Mouse (Mus musculus): ENCODE measurements around the gene Cab39.
A peak's percentile ranks its signal among the peaks of the same experiment; 100 is the strongest.
"Not testable (repeated sequence)": the region's sequence is repeated elsewhere in the genome, so short reads cannot be mapped to it uniquely, and the experiment has no call there.

Gene Cab39

DNA sequence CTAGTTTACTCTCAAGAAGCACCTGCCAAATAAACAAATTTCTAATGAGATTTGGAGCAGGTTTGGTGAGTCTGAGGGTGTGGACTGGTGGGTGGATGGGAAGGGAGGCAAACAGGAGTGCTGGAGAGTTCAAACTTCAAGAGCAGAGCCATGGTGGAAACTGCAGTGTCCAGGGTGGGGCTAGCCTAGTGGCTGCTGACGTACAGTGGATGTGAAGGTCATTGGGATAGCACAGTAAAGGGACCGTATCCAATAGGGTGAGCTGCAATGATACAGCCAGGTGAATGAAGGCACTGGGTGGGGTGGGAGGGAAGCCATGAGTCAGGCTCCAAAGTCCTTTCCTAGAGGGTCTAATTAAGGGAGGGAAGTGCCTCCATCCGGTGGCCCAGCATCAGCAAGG lies 2.7 kb upstream of the Cab39 start:
- no peak for DNase-seq (ENCODE audit: low spot score in 2 of 2)

DNA sequence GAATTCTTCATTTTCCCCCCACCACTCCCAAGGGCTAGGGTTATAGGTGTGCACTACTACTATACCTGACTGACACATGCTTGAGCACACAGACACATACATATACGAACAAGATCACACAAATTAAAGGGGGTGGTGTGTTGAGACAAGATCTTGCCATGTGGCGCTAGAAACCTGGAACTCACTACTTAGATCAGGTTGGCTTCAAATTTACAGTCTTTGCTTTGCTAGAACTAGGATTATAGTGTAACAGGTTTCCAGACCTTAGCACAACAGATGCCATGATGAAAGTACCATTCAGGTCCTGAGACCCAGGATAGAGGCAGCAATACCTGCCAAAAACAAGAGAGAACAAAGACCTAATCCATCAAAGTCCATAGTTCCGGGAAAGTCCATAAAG lies 1.8 kb upstream of the Cab39 start:
- no peak for DNase-seq (ENCODE audit: low spot score in 2 of 2)

DNA sequence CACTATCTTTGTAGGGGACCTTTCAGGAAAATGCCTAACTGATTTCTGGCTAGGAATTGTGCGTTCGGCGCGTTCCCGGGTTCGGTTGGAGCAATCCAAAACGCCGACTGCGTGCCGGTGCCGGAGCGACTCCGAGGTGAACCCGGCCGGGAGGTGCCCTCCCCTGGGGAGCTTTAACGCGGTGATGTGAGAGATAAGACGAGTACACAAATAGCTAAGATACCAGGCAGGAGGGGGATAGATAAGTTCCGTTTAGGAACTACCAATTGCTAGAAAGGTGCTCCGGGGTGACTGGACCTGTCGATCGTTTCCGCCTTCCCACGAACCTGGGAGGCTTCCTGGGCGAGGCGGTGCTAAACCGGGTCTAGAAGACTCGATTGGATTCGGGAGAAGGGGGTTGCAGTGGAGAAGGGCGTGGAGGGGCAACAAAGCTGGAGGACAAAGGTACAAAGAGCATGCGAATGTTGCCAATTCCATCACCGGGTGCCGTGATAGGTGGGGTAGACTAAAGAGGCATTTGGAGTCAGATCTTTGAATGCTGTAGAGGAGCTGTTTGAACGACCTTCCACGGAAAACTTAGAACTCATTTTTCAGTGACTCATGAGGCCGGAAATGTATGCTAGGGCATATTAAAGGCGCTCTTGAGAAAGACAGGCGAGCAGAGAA lies 998 bp downstream of the Cab39 start:
- peak; percentile 27 to 34 for DNase-seq (ENCODE audit: low spot score in 2 of 2)

DNA sequence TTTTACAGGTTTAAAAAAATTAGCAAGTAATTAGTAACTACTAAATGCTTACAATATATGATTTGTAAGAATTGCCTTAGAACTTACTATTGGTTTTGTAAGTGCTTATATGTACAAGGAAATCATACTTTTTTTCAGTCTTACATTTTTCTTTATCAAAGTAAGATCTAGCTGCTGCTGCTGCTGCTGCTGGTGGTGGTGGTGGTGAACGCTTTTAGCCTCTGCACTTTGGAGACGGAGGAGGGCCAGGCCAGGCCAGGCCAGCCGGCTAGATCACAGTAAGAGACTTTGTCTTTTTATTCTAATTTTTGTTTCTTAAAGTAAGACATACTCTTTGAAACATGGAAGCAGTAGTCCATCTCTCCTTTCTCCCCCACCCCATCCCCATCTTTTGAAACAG lies 2.0 kb downstream of the Cab39 start:
- DNase-seq (ENCODE audit: low spot score in 2 of 2): no peak

DNA sequence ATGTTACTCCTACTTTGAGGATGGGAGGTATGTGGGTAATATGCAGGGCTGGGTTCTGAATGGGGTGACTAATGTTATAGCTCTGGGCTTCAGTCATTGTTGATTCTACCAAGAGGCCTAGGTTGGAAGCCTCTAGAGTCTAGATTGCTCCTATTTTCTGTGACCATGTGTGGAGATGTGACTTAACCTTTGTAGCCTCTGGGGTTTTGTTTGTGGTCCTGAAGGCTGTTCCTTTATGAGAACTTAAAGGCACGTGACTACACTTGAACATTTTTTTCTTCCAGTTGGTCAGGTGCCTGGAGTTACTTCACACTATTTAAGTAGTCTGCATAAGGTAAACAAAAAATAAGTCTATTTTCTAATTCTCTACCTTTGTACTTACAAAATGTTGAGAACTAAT lies 6.5 kb downstream of the Cab39 start:
- no peak for DNase-seq (ENCODE audit: low spot score in 2 of 2)

DNA sequence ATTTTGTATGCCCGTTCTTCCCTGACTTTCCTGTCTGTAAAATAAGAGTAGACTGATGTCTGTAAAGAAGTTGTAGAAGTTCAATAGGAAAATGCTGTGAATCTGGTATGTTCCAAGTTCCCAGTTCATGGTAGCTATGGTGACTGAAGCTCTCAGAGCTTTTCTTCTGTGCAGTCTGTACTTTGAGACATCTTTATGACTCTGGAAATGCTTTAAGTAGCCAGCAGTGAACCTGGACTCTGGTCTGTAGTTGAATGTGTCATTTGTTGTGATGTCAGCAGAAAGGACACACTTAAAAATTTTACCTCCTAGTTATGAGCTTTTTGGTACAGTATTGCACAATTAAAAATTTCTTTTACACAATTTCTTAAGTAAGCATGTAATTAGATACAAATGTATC lies 9.3 kb downstream of the Cab39 start:
- no peak for DNase-seq (ENCODE audit: low spot score in 2 of 2)

DNA sequence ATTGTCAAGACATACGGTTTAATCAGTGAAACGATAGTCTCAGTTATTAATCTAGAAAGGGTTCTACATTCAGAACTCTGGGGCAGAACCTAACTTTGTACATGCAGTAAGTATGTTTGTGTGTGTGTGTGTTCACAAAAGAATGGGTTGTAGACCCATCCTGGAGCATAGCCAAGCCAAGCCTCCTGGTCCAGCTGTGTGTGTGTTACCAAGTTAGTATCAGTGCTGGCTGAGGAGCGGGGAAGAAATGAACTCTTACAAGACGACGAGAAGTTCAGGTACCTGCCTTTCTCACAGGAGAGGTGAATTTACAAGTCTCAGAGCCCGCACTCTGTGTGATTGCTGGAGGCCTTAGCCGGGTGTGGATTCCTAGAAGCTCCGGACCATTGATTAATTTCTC lies 11.3 kb downstream of the Cab39 start:
- DNase-seq (ENCODE audit: low spot score in 2 of 2): no peak

DNA sequence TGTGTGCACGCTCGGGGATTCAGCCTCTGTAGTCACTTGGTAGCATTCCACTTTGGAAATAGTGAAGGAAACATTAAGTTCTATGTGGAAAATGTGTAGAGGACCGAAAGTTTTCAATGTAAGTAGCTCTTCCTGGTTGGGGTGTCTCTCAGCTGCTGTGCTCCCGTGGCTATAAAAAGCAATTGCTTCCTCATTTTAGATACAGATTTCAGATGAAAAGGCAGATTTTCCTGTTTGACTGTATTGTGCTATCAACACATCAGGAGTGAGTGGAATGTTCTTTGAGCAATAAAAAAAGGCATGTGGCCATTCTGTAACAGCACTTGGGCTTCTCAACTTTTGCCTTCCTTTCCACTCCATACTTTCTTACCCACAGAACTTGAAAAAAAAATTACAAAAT lies 16.0 kb downstream of the Cab39 start:
- no peak for DNase-seq (ENCODE audit: low spot score in 2 of 2)

DNA sequence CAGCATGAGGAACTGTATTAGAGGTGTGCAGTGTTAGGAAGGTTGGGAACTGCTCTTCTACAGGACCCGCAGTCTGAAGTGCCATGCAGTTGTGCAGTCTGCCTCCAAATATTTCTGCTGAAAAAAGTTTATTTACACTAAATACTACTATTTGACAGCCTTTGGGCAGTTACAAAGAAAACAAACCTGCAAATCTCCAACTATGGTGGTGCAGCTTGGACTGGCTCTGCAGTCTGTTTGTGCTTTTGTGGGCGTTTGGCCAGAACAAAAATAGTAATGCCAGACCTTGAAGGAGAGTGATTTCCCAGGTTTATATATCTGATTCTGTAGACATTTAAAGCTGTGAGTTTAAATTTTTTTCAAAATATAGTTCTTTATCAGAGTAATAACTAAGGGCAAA lies 17.1 kb downstream of the Cab39 start:
- no peak for DNase-seq (ENCODE audit: low spot score in 2 of 2)

DNA sequence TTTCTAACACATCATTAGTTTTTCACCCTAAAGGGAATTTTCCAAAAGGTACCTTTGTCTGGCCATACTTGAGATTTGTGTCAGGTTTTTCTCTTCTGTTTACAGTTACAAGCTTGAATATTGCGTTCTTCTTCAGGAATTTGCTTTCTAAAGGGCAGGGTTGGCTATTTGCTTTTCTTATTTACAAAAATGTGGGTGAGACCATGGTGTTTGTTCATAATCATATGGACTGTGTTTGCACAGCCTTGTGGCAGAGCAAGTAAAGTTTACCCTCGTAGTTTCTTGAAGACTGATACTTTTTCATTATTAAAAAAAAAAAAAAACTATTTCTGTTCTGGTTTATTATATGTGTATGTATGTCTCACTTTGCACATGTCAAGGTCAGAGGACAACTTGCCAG lies 17.5 kb downstream of the Cab39 start:
- DNase-seq (ENCODE audit: low spot score in 2 of 2): no peak

DNA sequence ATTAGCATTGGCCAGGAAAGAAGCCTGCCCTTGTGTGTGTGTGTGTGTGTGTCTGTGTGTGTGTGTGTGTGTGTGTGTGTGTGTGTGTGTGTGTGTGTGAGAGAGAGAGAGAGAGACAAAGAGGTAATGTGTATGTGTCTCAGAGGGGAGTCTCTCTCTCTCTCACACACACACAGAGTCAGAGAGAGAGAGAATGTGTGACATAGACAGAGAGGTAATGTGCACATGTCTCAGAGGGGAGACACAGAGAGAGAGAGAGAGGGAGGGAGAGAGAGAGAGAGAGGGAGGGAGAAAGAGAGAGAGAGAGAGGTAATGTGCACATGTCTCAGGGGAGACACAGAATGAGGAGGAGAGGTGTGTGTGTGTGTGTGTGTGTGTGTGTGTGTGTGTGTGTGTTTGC lies 21.0 kb downstream of the Cab39 start:
- DNase-seq (ENCODE audit: low spot score in 2 of 2): not testable (repeated sequence)

DNA sequence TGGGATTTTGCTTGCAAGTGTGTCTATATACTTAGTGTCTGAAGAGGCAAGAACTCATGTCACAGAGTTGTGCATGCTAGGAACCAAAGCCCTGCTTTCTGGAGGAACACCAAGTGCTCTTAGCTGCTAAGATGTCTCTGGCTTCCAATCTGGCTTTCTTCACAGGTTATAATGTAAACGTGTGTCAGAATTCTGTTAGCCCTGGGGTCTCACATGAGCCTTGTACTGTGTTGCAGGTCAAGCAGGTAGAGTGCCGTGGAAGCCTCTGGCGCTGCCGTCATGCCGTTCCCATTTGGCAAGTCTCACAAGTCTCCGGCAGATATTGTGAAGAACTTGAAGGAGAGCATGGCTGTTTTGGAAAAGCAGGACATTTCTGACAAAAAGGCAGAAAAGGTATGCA lies 24.9 kb downstream of the Cab39 start:
- DNase-seq (ENCODE audit: low spot score in 2 of 2): no peak

DNA sequence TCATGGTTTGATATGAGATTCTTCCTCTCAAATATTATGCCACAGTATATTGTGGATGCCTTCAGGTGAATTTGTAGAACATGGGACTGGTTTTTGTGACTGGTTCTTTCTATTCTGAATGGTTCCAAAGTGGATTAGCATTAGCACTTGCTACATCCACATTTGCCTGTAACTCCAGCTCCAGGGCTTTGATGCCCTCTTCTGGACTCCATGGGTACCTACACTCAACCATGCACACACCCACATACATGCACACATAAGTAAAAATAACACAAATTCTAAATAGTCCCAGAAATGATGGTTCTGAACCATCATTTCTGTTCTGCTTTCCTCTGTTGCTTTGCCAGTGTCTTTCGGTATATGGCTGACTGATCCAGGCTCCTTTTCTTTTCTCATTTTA lies 26.5 kb downstream of the Cab39 start:
- no peak for DNase-seq (ENCODE audit: low spot score in 2 of 2)

DNA sequence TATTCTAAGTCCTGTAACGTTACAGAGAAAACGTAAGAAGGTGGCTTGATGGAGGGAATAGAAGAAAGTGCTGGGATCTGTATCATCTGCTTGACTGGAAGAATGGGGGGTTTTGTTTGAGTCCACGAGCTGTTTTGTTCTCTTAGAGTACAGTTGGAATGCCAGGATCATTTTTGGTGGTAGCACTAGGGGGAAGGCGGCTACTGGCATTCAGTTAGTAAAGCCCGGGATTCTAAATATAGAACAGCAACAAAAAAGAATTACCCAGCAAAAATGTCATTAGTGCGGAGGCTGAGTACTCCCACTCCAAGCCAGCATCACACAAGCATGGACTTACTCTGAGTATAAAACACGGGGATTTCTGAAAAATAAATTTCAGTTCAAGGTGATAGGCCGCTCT lies 29.0 kb downstream of the Cab39 start:
- no peak for DNase-seq (ENCODE audit: low spot score in 2 of 2)

DNA sequence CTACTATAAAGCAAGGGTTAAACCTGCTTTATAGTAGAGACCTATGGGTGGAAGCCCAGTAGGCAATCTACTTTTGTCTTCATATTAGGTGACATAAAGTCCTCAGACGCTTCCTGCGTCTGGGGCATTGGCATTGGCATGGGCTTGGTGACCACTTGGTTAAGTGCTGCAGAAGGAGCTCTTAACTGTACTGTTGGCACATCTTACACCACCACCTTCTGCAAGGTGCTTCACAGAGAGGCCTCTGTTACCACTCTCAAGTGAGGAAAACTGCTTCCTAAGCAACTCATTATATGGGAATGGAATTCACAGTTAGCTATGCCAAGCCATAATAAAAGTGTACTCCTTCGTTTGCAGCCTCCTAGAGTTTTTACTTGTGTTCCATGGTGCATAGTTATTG lies 31.7 kb downstream of the Cab39 start:
- no peak for DNase-seq (ENCODE audit: low spot score in 2 of 2)

DNA sequence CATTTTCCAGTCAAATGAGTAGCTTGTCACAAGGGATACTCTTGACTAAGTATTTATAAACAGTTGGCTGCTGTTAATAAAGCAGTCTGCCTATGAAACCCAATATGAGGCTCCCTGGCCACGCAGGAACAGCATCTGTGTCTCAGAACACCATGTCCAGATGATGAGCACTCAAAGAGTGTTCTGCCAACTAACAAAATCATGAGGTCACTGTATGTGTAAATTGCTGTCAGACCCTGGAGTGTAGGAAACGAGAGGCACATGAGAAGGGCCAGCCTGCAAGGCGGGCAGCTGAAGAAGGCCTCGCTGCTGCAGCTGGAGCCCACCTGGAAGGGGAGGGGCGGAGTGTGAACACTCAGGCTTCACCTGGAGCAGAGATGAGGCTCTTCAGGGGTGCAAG lies 33.9 kb downstream of the Cab39 start:
- no peak for DNase-seq (ENCODE audit: low spot score in 2 of 2)

DNA sequence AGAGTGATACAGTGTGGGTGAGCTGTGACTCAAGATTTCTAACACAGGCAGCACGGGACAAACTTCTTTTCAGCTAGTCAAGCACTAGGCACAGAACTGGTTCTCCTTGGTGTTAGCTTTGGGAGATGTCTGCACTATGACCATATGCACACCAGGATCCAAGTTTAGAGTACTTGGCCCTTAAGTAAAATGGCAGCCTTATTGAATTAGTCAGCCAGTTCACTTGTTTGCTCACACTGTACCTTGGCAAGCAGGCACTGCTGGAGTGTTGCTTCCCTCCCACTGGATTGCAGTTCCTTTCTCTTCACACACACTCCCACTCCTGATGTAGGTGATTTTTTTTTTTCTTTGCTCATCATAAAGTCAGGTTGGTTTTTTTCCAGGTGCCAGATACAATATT lies 35.8 kb downstream of the Cab39 start:
- DNase-seq (ENCODE audit: low spot score in 2 of 2): no peak

DNA sequence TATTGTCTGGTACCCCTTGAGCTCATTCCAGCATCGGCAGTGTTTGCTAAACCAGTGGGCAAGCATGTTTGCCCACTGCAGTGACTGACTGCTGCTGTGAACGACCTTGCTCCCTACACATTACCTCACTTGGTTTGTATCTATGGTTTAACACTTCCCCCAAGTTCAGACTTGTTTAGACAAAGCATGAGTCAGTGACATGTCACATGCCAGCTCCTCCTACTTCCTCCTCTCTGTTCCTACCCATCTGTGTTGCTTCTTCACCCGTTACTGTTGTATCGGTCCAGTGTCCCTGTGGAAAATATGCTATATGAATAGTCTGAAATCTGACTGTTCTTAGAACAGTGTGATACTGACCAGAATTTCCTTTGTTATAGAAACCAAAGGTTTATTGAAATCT lies 44.8 kb downstream of the Cab39 start:
- DNase-seq (ENCODE audit: low spot score in 2 of 2): no peak

DNA sequence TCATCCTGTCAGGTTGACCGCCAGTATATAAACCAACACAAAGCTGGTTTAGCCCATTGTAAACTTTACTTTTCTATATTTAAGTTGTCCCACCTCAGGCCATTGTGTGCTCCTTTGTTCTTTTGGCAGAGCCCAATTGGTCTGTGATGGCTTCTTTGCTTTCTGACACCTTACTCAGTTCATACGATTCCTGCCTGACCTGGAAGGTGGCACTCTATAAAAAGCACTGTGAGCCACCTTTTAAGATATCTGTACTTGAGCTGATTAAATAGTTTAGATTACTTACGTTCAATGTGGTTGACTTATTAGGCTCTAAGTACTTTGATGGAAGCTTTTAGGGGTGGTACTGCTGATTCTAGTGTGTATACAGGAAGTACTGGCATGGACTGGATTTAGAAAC lies 46.1 kb downstream of the Cab39 start:
- DNase-seq (ENCODE audit: low spot score in 2 of 2): no peak

DNA sequence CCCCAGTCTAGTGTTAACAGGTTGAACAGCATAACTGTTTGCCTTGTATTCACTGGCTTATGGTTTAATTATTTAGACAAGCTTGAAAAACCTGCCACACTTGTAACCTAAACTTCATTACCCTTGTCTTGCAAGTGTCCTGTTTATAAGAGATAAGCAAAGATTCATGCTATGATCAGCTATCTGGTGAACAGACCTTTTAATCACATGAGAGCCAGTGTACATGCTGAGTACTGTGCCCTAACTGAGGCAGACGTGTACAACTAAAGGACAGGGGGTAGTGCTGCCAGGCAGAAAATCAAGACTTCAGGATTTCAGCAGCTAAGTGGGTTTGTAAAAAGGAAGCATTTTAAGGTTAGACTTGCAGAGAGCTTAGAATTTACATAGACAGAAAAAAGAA lies 46.5 kb downstream of the Cab39 start:
- DNase-seq (ENCODE audit: low spot score in 2 of 2): no peak

DNA sequence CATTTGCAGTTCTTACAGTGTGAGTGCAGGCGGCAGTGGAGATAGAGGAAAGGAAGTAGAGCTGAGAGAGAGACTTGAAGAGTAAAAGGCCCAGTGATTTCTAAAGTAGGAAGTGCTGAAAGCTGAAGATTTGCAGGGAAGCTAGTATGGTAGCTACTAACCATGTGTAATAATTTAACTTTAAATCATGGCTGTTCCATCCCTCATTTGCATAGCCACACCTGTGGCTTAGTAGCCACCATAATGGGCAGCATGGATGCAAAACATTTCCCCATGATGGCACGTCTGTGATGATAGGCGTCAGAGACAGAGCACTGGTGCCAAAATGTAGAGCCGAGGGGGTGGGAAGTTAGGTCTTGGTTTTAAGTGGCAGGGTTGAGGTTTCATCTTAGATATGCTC lies 47.2 kb downstream of the Cab39 start:
- DNase-seq (ENCODE audit: low spot score in 2 of 2): no peak

DNA sequence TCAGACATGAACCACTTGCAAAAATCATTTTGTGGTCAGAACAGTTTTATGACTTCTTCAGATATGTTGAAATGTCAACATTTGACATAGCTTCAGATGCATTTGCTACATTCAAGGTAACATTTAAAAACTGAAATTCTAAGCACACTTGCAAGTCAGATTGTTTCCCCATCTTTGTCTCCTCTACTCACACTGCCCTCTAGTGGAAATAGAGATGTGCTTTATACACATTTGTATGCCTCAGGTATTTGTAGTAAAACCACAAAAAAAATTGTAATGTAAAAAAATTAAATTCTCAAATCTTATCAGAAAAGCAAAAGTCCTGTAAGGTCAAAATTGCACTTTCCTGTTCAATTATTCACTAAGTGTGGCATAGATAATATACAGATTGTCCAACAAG lies 49.0 kb downstream of the Cab39 start:
- peak in 1 of 2 experiments; percentile 44 for DNase-seq (ENCODE audit: low spot score in 2 of 2)

DNA sequence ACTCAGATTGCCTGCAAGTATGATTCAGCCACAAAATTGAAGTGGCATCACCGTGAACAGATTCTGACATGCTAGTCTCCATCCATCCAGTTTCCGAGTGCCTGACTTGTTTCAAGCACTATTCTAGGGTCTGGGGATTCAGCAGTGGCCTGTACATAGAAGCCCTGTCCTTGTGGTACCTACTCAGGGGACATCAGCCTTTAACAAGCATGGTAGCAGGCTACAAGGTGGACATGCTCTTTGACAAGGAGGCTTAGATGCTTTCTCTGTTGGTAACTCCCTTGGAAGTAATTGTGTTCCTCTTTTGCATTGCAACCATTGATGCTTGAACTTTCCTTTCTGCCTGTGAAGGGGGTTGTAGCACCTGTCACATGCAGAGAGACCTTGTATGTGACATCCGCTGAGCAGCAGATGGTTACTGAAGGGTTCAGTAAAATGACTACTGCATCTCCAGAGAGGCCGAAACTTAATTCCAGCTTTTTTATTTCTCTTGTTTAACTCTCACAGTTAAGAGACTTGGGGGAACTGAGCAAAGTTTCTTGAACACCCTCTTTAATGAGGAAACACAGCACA lies 50.1 kb downstream of the Cab39 start:
- no peak for DNase-seq (ENCODE audit: low spot score in 2 of 2)

DNA sequence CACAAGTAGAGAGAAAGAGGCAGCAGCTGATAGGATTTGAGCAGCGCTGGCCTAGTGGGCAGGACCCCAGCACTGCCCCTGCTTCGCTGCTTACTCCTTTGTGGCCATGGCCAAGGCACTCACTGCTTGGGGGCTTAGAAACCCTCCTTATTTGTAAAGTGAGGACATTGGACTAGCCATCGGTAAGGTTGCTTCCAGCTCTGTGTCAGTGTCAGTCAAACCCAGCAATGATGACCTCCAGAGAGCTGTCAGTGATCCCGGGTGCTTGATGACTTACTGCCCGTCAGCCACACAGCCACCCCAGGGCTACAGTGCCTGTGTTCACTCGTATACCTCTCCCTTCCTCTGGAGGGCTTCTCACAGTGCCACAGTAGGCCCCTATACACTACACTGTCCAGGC lies 51.7 kb downstream of the Cab39 start:
- DNase-seq (ENCODE audit: low spot score in 2 of 2): no peak

All from thymus, postnatal 10 days (tissue).